Mouse (Mus musculus) MEL (cell line): ENCODE measurements at regions not wholly inside any gene's neighbourhood (a gene's known extent, or its start where the extent isn't known, plus 50 kb on each side); places are given as distances from the start of the nearest gene placed in this dataset.

Experiments used
- DNase-seq: peaks from one replicate; pipeline ENCODE4 v3.0.0; 2011; ENCODE audit warnings: low read depth, low spot score
- H3K27ac ChIP-seq: 2 replicates; pipeline ENCODE4 v1.5.1; 2012; ENCODE audit warnings: low read depth, mild to moderate bottlenecking, control low read depth, low read length, moderate library complexity; ENCODE audit not compliant: control insufficient read depth
- H3K27me3 ChIP-seq, 2 experiments: fragments of 150-350 bp in 1 of 2; sonication (generic) in 1 of 2; 2 replicates each; pipeline ENCODE4 v1.6.1; 2012; ENCODE audit warnings: low read length in 2 of 2, mild to moderate bottlenecking in 2 of 2, improper control_type of control experiment in 1 of 2, moderate library complexity in 1 of 2; ENCODE audit not compliant: insufficient read depth in 2 of 2, control insufficient read depth in 1 of 2
- H3K36me3 ChIP-seq, 2 experiments: 2 replicates each; pipeline ENCODE4 v1.6.1; 2012 to 2014; ENCODE audit warnings: low read length in 2 of 2, improper control_type of control experiment in 1 of 2, inconsistent platforms in 1 of 2, mild to moderate bottlenecking in 1 of 2; ENCODE audit not compliant: insufficient read depth in 2 of 2, control insufficient read depth in 1 of 2
- H3K4me1 ChIP-seq, 2 experiments: fragments of 150-350 bp in 1 of 2; sonication (generic) in 1 of 2; 2 replicates each; pipeline ENCODE4 v1.6.1; 2012; ENCODE audit warnings: low read length in 2 of 2, improper control_type of control experiment in 1 of 2, mild to moderate bottlenecking in 1 of 2; ENCODE audit not compliant: insufficient read depth in 2 of 2, control insufficient read depth in 1 of 2
- H3K4me3 ChIP-seq, 2 experiments: fragments of 150-350 bp in 1 of 2; sonication (generic) in 1 of 2; 2 replicates each; pipeline ENCODE4 v1.5.1; 2012; ENCODE audit warnings: low read depth in 2 of 2, low read length in 2 of 2, mild to moderate bottlenecking in 2 of 2, moderate library complexity in 2 of 2, control low read depth in 1 of 2, improper control_type of control experiment in 1 of 2; ENCODE audit not compliant: control insufficient read depth in 1 of 2, insufficient read depth in 1 of 2
- H3K79me2 ChIP-seq: 2 replicates; pipeline ENCODE4 v1.6.1; 2012; ENCODE audit warnings: mild to moderate bottlenecking, low read length, moderate library complexity; ENCODE audit not compliant: control insufficient read depth, poor library complexity, insufficient read depth
- H3K9ac ChIP-seq: 2 replicates; pipeline ENCODE4 v1.6.1; 2012; ENCODE audit warnings: low read depth, mild to moderate bottlenecking, control low read depth, low read length, moderate library complexity; ENCODE audit not compliant: control insufficient read depth, poor library complexity, severe bottlenecking
- H3K9me3 ChIP-seq: fragments of 150-350 bp; sonication (generic); replicated peaks from 2 replicates; pipeline ENCODE4 v1.6.1; 2012; ENCODE audit warnings: mild to moderate bottlenecking, low read length, improper control_type of control experiment, moderate library complexity; ENCODE audit not compliant: insufficient read depth
- BHLHE40 ChIP-seq: IDR thresholded peaks from 2 replicates; pipeline ENCODE4 v1.6.1; 2012; ENCODE audit warnings: low read depth, mild to moderate bottlenecking, inconsistent platforms, low read length, improper control_type of control experiment, borderline replicate concordance
- CHD1 ChIP-seq: IDR thresholded peaks from 2 replicates; pipeline ENCODE4 v1.6.1; 2012; ENCODE audit warnings: low read depth, mild to moderate bottlenecking, inconsistent platforms, low read length, improper control_type of control experiment
- CTCF ChIP-seq, 3 experiments: IDR thresholded peaks in 2 of 3; conservative IDR thresholded peaks in 1 of 3; 2 replicates each; pipeline ENCODE4 v1.5.1; 2011 to 2012; ENCODE audit warnings: low read length in 3 of 3, low read depth in 2 of 3, mild to moderate bottlenecking in 2 of 3, improper control_type of control experiment in 1 of 3, inconsistent platforms in 1 of 3, mixed read lengths in 1 of 3, moderate library complexity in 1 of 3; ENCODE audit not compliant: control insufficient read depth in 1 of 3, insufficient read depth in 1 of 3, poor library complexity in 1 of 3, severe bottlenecking in 1 of 3
- E2F4 ChIP-seq: IDR thresholded peaks from 2 replicates; pipeline ENCODE4 v1.6.1; 2011; ENCODE audit warnings: low read depth, low read length, improper control_type of control experiment, borderline replicate concordance
- ETS1 ChIP-seq: IDR thresholded peaks from 2 replicates; pipeline ENCODE4 v1.6.1; 2012; ENCODE audit warnings: low read depth, mild to moderate bottlenecking, inconsistent platforms, low read length, improper control_type of control experiment, moderate library complexity
- GABPA ChIP-seq: IDR thresholded peaks from 2 replicates; pipeline ENCODE4 v1.6.1; 2012; ENCODE audit warnings: low read depth, mild to moderate bottlenecking, inconsistent platforms, low read length, improper control_type of control experiment, moderate library complexity
- GATA1 ChIP-seq: IDR thresholded peaks from 2 replicates; pipeline ENCODE4 v1.6.1; 2011; ENCODE audit warnings: low read depth, low read length, improper control_type of control experiment
- HCFC1 ChIP-seq: IDR thresholded peaks from 2 replicates; pipeline ENCODE4 v1.6.1; 2012; ENCODE audit warnings: low read depth, mild to moderate bottlenecking, inconsistent platforms, low read length, improper control_type of control experiment, moderate library complexity
- KAT2A ChIP-seq: conservative IDR thresholded peaks from 2 replicates; pipeline ENCODE4 v1.6.1; 2012; ENCODE audit warnings: low read depth, low read length, improper control_type of control experiment, inconsistent platforms
- MAFK ChIP-seq: IDR thresholded peaks from 2 replicates; pipeline ENCODE4 v1.6.1; 2011; ENCODE audit warnings: low read depth, mild to moderate bottlenecking, low read length, improper control_type of control experiment, borderline replicate concordance
- MAX ChIP-seq: IDR thresholded peaks from 2 replicates; pipeline ENCODE4 v1.6.1; 2011; ENCODE audit warnings: low read length, improper control_type of control experiment
- MAZ ChIP-seq: IDR thresholded peaks from 2 replicates; pipeline ENCODE4 v1.6.1; 2012; ENCODE audit warnings: low read depth, mild to moderate bottlenecking, inconsistent platforms, low read length, improper control_type of control experiment
- MEF2A ChIP-seq: IDR thresholded peaks from 2 replicates; pipeline ENCODE4 v1.6.1; 2014; ENCODE audit warnings: low read depth, mild to moderate bottlenecking, inconsistent platforms, low read length, improper control_type of control experiment; ENCODE audit not compliant: poor library complexity, insufficient replicate concordance, severe bottlenecking; ENCODE audit errors: extremely low read depth
- MXI1 ChIP-seq: IDR thresholded peaks from 2 replicates; pipeline ENCODE4 v1.6.1; 2011; ENCODE audit warnings: mild to moderate bottlenecking, low read depth, low read length, improper control_type of control experiment
- MYC ChIP-seq: IDR thresholded peaks from 2 replicates; pipeline ENCODE4 v1.6.1; 2011; ENCODE audit warnings: low read depth, mild to moderate bottlenecking, low read length, improper control_type of control experiment, moderate library complexity
- NELFE ChIP-seq: IDR thresholded peaks from 2 replicates; pipeline ENCODE4 v1.6.1; 2011; ENCODE audit warnings: low read depth, low read length, improper control_type of control experiment
- NRF1 ChIP-seq: IDR thresholded peaks from 2 replicates; pipeline ENCODE4 v1.6.1; 2014; ENCODE audit warnings: low read depth, mild to moderate bottlenecking, inconsistent platforms, low read length, improper control_type of control experiment, moderate library complexity; ENCODE audit not compliant: poor library complexity, insufficient read depth, severe bottlenecking
- POLR2AphosphoS2 ChIP-seq: IDR thresholded peaks from 2 replicates; pipeline ENCODE4 v1.6.1; 2011; ENCODE audit warnings: low read length, improper control_type of control experiment
- RAD21 ChIP-seq: IDR thresholded peaks from 2 replicates; pipeline ENCODE4 v1.6.1; 2011; ENCODE audit warnings: mild to moderate bottlenecking, low read depth, low read length, improper control_type of control experiment
- RCOR1 ChIP-seq: IDR thresholded peaks from 2 replicates; pipeline ENCODE4 v1.6.1; 2012; ENCODE audit warnings: low read depth, mild to moderate bottlenecking, inconsistent platforms, low read length, improper control_type of control experiment
- SMC3 ChIP-seq: IDR thresholded peaks from 2 replicates; pipeline ENCODE4 v1.6.1; 2011; ENCODE audit warnings: low read depth, low read length, improper control_type of control experiment
- TCF12 ChIP-seq: IDR thresholded peaks from 2 replicates; pipeline ENCODE4 v1.6.1; 2014; ENCODE audit warnings: low read depth, mild to moderate bottlenecking, inconsistent platforms, low read length, improper control_type of control experiment, moderate library complexity
- UBTF ChIP-seq: IDR thresholded peaks from 2 replicates; pipeline ENCODE4 v1.6.1; 2012; ENCODE audit warnings: low read depth, mild to moderate bottlenecking, inconsistent platforms, low read length, improper control_type of control experiment, moderate library complexity, borderline replicate concordance; ENCODE audit not compliant: insufficient read depth
- USF1 ChIP-seq: IDR thresholded peaks from 2 replicates; pipeline ENCODE4 v1.6.1; 2014; ENCODE audit warnings: low read depth, mild to moderate bottlenecking, inconsistent platforms, low read length, improper control_type of control experiment, moderate library complexity
- USF2 ChIP-seq, 2 experiments: IDR thresholded peaks; 2 replicates each; pipeline ENCODE4 v1.6.1; 2011 to 2012; ENCODE audit warnings: improper control_type of control experiment in 2 of 2, low read length in 2 of 2, borderline replicate concordance in 1 of 2, inconsistent platforms in 1 of 2, low read depth in 1 of 2, mild to moderate bottlenecking in 1 of 2; ENCODE audit not compliant: insufficient read depth in 1 of 2
- ZC3H11A ChIP-seq: IDR thresholded peaks from 2 replicates; pipeline ENCODE4 v1.6.1; 2012; ENCODE audit warnings: low read depth, mild to moderate bottlenecking, inconsistent platforms, low read length, improper control_type of control experiment
- ZKSCAN1 ChIP-seq: IDR thresholded peaks from 2 replicates; pipeline ENCODE4 v1.6.1; 2012; ENCODE audit warnings: low read depth, mild to moderate bottlenecking, inconsistent platforms, low read length, improper control_type of control experiment, moderate library complexity
- ZMIZ1 ChIP-seq: IDR thresholded peaks from 2 replicates; pipeline ENCODE4 v1.6.1; 2012; ENCODE audit warnings: low read depth, mild to moderate bottlenecking, inconsistent platforms, low read length, improper control_type of control experiment, moderate library complexity
- ZNF384 ChIP-seq: IDR thresholded peaks from 2 replicates; pipeline ENCODE4 v1.6.1; 2012; ENCODE audit warnings: low read depth, mild to moderate bottlenecking, inconsistent platforms, low read length, improper control_type of control experiment

GRCm38 (mm10) chr3:43783000-43783588 is 1595.1 kb upstream of the Pcdh10 start:
- H3K27me3 ChIP-seq, result no peaks in the 10 kb centered on the region
- no peak overlapping the region for H3K4me3 ChIP-seq
- no peaks in the 10 kb centered on the region for H3K36me3 ChIP-seq
- TF ChIP-seq ZKSCAN1, result no peak
- peak; percentile 29; the same call in 1 of the 2 replicates for TF ChIP-seq ZC3H11A
- no peak for TF ChIP-seq NELFE
- TF ChIP-seq MAZ, result no peak
- no peak for TF ChIP-seq MAFK
- no peak for TF ChIP-seq USF2 (IDR thresholded peaks at IDR 0.05; ENCODE audit: borderline replicate concordance in 1 of 2, insufficient read depth in 1 of 2, low read depth in 1 of 2, low read length in 2 of 2)
- TF ChIP-seq CHD1, result no peak
- no peak for TF ChIP-seq E2F4
- TF ChIP-seq MXI1, result no peak
- no peak for TF ChIP-seq BHLHE40
- no peak for TF ChIP-seq MYC
- TF ChIP-seq POLR2AphosphoS2, result no peak
- TF ChIP-seq CTCF (IDR thresholded peaks at IDR 0.05 in 2 of 3, conservative IDR thresholded peaks at IDR 0.05 in 1 of 3; ENCODE audit: control insufficient read depth in 1 of 3, insufficient read depth in 1 of 3, low read depth in 2 of 3, low read length in 3 of 3, poor library complexity in 1 of 3, severe bottlenecking in 1 of 3), result peak in 2 of 3 experiments; percentile 12 to 18; a peak in 1 of 6 replicates
- TF ChIP-seq KAT2A, result no peak
- no peak for TF ChIP-seq ETS1
- no peak for TF ChIP-seq MAX
- no peak for TF ChIP-seq USF1
- no peak for TF ChIP-seq NRF1
- TF ChIP-seq MEF2A, result no peak
- no peak for TF ChIP-seq ZNF384
- TF ChIP-seq GATA1, result no peak
- TF ChIP-seq RCOR1, result no peak
- no peak for TF ChIP-seq GABPA
- TF ChIP-seq TCF12, result no peak
- TF ChIP-seq SMC3, result peak; percentile 21; the same call in 1 of the 2 replicates
- peak; percentile 23 for TF ChIP-seq RAD21
- TF ChIP-seq ZMIZ1, result no peak
- no peak for TF ChIP-seq HCFC1
- no peak for TF ChIP-seq UBTF
- H3K4me1 ChIP-seq, result no peaks in the 10 kb centered on the region
- H3K27ac ChIP-seq, result no peak overlapping the region
- no peak overlapping the region for H3K9ac ChIP-seq
- peak; percentile 4 for DNase-seq
- no peaks in the 10 kb centered on the region; the same call in 1 of the 2 replicates for H3K9me3 ChIP-seq
- no peaks in the 10 kb centered on the region for H3K79me2 ChIP-seq
